Mouse (Mus musculus): ENCODE measurements around the gene Cep126.

Cep126 gene

DNA sequence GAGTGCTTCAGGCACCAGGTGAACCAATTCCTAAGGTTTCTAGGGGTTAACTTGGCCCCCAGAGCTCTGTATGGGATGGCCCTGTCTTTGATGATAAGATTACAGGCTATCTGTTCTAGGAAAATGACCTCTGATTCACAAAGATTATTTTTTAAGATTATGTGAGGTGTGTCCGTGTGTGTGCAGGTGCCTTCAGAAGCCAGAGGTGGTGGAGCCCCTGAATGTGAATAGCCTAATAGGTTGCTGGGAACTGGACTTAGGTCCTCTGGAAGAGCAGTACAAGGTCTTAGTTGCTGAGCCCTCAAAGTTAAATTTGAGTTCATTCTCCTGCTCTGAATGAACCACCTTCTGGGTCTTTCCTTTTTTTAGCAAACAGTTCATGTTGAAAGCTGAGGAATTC, 100.0 kb downstream of the Cep126 start:
- CTCF ChIA-PET: no interaction called here
- POLR2A ChIA-PET: interaction anchor here in 1 of 4 experiments (1.0 to 2.8 kb wide), 3 partner anchors 9 to 30 kb away, joined by 3 to 29 read pairs (median 4); partner anchors contain the start of gene Yap1

DNA sequence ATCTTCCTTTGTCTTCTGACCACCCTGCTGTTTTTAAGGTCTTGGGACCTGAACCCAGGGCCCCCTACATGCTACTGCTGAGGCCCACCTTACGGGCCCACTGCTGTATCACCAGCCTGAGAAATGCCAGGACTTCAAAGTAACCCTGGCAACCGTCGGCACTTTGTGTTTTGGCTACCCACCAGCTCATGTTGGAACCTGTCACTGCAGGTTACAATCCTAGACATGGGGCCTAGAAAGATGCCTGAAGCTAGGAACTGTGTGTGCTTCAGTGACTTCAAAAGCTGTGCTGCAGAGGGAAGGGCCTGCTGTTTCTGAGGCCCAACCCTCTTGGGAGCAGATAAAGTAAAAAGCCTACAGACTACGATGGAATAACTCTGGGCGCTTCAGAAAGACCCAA, 101.2 kb downstream of the Cep126 start:
- POLR2A ChIA-PET: no interaction called here
- CTCF ChIA-PET: no interaction called here
